Mouse (Mus musculus): ENCODE measurements around the gene AI413582. TPM values are rescaled to one million over a fixed set of nuclear protein-coding genes. Genes with fewer than 3 reads are reported as not detected.
A peak's percentile ranks its signal among the peaks of the same experiment; 100 is the strongest.

The AI413582 gene
- total RNA-seq, 2 experiments from 2014 or later = 3.0 to 3.3 TPM

GRCm38 (mm10) chr17:27546574-27547085 is 18.9 kb downstream of the AI413582 start:
- intact Hi-C loops (cut with DNase I) = no loop called here
- Histone ChIP-seq H3K27ac (no peak overlapping the region), H3K4me3 (no peak overlapping the region)
- DNase-seq = no peak
- no peak for TF ChIP-seq CTCF (IDR thresholded peaks at IDR 0.05)

- intact Hi-C loops (cut with DNase I) = no loop called here
These were observed 19.6 kb downstream of the AI413582 start for GRCm38 (mm10) chr17:27545991-27546390.

GRCm38 (mm10) chr17:27544551-27544950 is 21.0 kb downstream of the AI413582 start:
- intact Hi-C loops (cut with DNase I) = no loop called here
- H3K27ac ChIP-seq = no peak overlapping the region
- no peak for DNase-seq
- no peak for TF ChIP-seq CTCF (IDR thresholded peaks at IDR 0.05)
- H3K4me3 ChIP-seq = no peak overlapping the region

More at GRCm38 (mm10) chr17:27545991-27546390, 19.6 kb downstream of the AI413582 start:
- no peak for TF ChIP-seq CTCF (IDR thresholded peaks at IDR 0.05)
- no peak for DNase-seq
- Histone ChIP-seq H3K4me3 (no peak overlapping the region), H3K27ac (no peak overlapping the region)

GRCm38 (mm10) chr17:27541984-27542383 is 23.6 kb downstream of the AI413582 start:
- no peak overlapping the region for H3K27ac ChIP-seq
- no peak for TF ChIP-seq CTCF (IDR thresholded peaks at IDR 0.05)
- DNase-seq = no peak
- H3K4me3 ChIP-seq = no peak overlapping the region
- intact Hi-C loops (cut with DNase I) = no loop called here

- no peak for DNase-seq
- no peak overlapping the region for H3K4me3 ChIP-seq
- TF ChIP-seq CTCF (IDR thresholded peaks at IDR 0.05) = no peak
- no peak overlapping the region for H3K27ac ChIP-seq
- intact Hi-C loops (cut with DNase I) = no loop called here
These were observed 24.3 kb downstream of the AI413582 start for GRCm38 (mm10) chr17:27541261-27541660.

- DNase-seq = peak; percentile 86
- intact Hi-C loops (cut with DNase I) = loop anchor here (2.0 to 10.0 kb wide), 2 partner anchors 96 to 230 kb away; no protein-coding TSS in a partner anchor
- Histone ChIP-seq H3K4me3 (no peak overlapping the region), H3K27ac (no peak overlapping the region)
- no peak for TF ChIP-seq CTCF (IDR thresholded peaks at IDR 0.05)
These were observed 30.8 kb downstream of the AI413582 start for GRCm38 (mm10) chr17:27534718-27535117.

- no peak overlapping the region for H3K27ac ChIP-seq
- TF ChIP-seq CTCF (IDR thresholded peaks at IDR 0.05) = peak; percentile 10; the same call in 1 of the 2 replicates
- no peak for DNase-seq
- no peak overlapping the region for H3K4me3 ChIP-seq
- intact Hi-C loops (cut with DNase I) = loop anchor here (10.0 kb wide), 1 partner anchor 231 kb away; no protein-coding TSS in a partner anchor
These were observed 32.2 kb downstream of the AI413582 start for GRCm38 (mm10) chr17:27533354-27533753.

GRCm38 (mm10) chr17:27532095-27532494 is 33.5 kb downstream of the AI413582 start:
- no peak for DNase-seq
- no peak for TF ChIP-seq CTCF (IDR thresholded peaks at IDR 0.05)
- intact Hi-C loops (cut with DNase I) = loop anchor here (10.0 kb wide), 1 partner anchor 233 kb away; no protein-coding TSS in a partner anchor
- Histone ChIP-seq H3K27ac (no peak overlapping the region), H3K4me3 (no peak overlapping the region)

- H3K27ac ChIP-seq = no peak overlapping the region
- no peak for TF ChIP-seq CTCF (IDR thresholded peaks at IDR 0.05)
- intact Hi-C loops (cut with DNase I) = no loop called here
- no peak for DNase-seq
- no peak overlapping the region for H3K4me3 ChIP-seq
These were observed 36.8 kb downstream of the AI413582 start for GRCm38 (mm10) chr17:27528767-27529166.

- no peak overlapping the region for H3K4me3 ChIP-seq
- intact Hi-C loops (cut with DNase I) = no loop called here
- no peak overlapping the region for H3K27ac ChIP-seq
- DNase-seq = no peak
- peak; percentile 6; the same call in 1 of the 2 replicates for TF ChIP-seq CTCF (IDR thresholded peaks at IDR 0.05)
These were observed 37.5 kb downstream of the AI413582 start for GRCm38 (mm10) chr17:27528030-27528429.

GRCm38 (mm10) chr17:27527188-27527587 is 38.4 kb downstream of the AI413582 start:
- H3K4me3 ChIP-seq = no peak overlapping the region
- intact Hi-C loops (cut with DNase I) = no loop called here
- DNase-seq = no peak
- no peak overlapping the region for H3K27ac ChIP-seq
- no peak for TF ChIP-seq CTCF (IDR thresholded peaks at IDR 0.05)

GRCm38 (mm10) chr17:27523121-27523520 is 42.4 kb downstream of the AI413582 start:
- Histone ChIP-seq H3K4me3 (no peak overlapping the region), H3K27ac (no peak overlapping the region)
- DNase-seq = no peak
- intact Hi-C loops (cut with DNase I) = no loop called here
- no peak for TF ChIP-seq CTCF (IDR thresholded peaks at IDR 0.05)

- intact Hi-C loops (cut with DNase I) = loop anchor here (2.0 kb wide), 2 partner anchors 331 to 489 kb away; no protein-coding TSS in a partner anchor
- no peak for DNase-seq
- no peak for TF ChIP-seq CTCF (IDR thresholded peaks at IDR 0.05)
- Histone ChIP-seq H3K27ac (no peak within 1 kb of the TSS), H3K4me3 (no peak within 1 kb of the TSS)
These were observed 44.3 kb downstream of the AI413582 start, which contains the start of gene Grm4 for GRCm38 (mm10) chr17:27521303-27521702. Gene Grm4 (minus strand): TSS chr17:27521403.

GRCm38 (mm10) chr17:27520557-27520956 is 45.0 kb downstream of the AI413582 start:
- TF ChIP-seq CTCF (IDR thresholded peaks at IDR 0.05) = peak; percentile 99; the same call in 1 of the 2 replicates
- peak; percentile 63 for DNase-seq
- no peak overlapping the region for H3K27ac ChIP-seq
- no peak overlapping the region for H3K4me3 ChIP-seq
- intact Hi-C loops (cut with DNase I) = loop anchor here (1.0 to 2.0 kb wide), 3 partner anchors 307 to 488 kb away; no protein-coding TSS in a partner anchor

All from gastrocnemius, adult 2 months (tissue).